Mouse (Mus musculus) fat pad, adult 2 months (tissue): ENCODE data around the gene Pomp.

Experiments used
- DNase-seq: peaks from one replicate; pipeline ENCODE4 v3.0.0-alpha.2; 2011; ENCODE audit warnings: low read depth, low spot score; ENCODE audit errors: extremely low read depth

The Pomp gene

DNA sequence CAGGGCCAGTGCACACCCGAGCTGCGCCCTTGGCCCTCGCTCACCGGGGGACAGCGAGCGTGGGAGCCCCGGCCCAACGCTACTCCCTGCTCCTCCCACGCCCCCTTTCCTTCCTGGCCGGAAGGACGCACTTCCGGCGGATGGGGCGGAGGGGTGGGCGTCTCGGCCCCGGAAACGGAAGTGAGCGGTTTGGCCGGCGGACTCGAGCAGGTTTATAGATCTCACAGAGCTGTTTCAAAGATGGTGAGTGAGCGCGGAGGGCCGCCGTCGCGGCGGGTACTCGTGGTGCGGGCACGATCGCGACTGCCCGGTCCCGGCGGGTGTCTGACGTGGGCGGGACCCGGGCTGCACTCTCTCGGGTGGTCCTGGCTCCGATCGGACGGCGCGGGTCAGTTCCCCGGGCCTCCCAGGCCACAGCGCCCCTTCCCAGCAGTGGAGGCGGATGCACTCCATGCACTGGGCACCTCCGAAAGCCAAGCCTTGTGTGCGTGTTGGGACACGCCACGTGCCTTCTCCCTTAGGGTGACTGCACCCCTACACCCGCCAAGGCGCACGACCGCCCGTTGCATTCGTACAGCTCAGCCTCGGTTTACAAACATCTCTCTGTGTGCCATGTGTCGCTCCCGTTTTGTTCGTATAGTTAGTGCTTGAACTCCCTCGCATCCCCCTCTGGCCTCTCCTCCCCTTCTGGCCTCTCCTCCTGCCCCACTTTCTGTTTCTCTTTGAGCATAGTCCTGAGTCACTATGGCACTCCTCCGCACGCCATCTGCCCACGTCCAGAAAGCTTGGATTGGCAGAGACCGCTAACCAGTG is at the start of gene Pomp:
Gene Pomp (plus strand): TSS at position 13 of the 813 bp plus-strand sequence.
- no peak for DNase-seq

DNA sequence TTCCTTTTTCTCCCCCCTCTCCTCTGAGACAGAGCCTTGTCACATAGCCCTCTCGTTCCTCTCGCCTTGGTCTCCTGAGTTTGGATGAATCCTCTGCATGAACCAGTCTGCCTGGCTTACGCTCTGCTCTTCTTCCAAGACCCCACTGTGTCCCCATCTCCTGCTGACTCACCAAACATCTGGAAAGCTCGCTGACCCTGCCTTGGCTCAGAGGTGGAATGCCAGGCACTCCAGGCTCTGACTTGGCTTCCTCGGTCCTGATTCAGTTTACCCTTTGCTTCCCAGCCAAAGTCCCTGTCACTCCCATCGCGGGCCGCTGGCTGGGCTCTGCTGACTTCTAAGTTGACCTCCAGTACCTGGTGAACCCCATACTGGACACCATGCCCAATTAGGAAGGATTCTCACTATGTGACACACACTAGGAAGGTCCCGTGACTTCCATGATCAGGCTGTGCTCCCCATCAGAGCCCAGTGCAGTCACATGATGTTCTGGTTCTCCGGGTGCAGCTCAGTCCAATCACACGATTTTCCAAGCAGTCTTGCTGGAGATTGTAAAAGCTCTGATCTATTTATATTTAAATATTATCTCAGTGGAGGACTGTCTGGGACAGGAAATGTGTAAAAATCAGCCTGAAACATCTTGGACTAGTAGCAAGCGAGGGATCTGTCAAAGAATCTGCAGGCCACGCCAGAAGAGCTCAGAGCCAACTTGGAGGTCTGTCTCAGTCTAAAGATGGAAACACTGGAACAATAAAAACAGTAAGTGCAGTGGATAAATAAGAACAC is 47.8 kb upstream of the Pomp start:
- no peak for DNase-seq

DNA sequence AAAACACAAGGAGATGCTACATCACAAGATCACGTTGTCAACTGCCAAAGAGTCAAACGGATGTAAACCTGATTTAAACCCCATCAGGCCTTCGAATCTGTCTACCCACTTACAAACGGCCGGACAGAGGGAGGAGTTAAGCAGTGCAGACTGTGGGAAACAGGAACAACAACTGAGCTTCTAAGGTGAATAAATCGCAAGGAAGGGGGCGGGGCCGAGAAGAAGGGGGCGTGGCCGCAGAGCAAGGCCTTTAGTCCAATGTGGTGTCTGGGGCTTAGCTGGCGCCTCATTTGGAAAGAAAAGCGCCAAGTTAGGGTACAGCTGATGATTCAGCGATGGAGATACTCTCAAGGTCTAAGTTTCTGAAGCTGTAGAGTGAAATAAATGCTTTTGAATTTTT is 45.3 kb upstream of the Pomp start:
- no peak for DNase-seq

DNA sequence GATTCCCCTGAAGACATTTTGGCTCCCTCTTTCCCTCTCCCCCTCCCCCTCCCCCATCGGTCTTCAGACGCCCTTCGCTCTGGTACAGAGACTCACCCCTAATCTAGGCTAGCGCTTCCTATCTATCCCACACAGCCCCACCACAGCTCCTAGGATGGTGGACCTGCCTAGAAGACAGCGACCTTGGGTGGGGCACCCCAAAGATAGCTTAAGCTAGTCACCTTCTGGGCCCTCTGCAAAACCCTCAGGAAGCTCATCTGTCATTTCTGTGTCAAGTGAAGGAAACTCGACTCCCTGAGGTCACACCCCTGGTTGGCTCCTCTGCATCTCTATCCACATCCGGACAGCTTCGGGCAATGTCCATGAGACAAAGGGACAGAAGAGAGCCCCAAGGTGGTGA is 44.7 kb upstream of the Pomp start:
- DNase-seq: no peak

DNA sequence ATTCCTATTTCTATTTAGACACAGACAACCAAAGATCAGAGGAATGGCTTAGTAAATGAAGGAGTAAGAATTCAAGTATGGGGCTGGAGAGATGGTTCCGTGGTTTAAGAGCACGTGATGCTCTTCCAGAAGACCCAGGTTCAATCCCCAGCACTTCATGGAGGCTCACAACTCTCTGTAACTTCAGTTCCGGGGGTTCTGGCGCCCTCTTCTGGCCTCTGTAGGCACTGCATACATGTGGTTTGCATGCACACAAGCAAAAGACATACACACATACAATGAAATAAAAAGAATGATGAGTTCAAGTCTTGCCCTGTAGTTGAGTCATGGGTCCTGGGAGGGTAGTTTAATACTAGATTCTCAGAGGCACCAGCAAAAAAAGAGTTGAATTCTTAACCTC is 43.8 kb upstream of the Pomp start:
- no peak for DNase-seq

DNA sequence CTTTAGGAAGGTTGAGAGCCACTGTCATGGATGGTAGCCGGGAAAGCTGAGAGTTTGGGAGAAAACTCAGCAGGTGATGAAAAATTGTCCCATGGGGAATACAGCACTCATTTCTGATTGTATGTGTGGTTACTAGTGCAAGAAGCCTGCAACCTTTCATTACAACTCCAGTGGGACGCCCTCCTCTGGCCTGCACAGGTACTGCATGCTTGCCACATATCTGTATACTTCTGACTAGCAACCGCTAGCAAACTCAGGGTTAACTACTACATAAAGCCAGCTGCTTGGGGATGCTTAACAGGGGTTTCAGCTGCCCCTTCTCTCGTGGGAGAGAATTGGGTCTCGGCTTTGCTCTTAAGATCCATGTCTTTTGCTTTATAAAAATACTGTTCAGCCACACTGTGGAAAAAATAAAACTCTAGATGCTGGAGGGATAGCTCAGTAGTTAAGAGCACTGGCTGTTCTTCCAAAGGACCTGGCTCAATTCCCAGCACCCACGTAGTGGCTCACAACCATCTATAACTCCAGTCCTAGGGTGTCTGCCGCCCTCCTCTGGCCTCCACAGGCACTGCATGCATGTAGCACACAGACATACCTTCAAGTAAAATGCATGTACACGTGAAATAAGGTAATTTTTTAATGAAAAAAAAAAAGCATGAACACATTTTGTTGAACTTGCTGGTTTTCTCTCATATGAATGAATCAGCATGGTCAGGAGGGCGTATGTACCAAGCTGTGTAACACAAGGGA is 42.3 kb upstream of the Pomp start:
- DNase-seq: no peak

DNA sequence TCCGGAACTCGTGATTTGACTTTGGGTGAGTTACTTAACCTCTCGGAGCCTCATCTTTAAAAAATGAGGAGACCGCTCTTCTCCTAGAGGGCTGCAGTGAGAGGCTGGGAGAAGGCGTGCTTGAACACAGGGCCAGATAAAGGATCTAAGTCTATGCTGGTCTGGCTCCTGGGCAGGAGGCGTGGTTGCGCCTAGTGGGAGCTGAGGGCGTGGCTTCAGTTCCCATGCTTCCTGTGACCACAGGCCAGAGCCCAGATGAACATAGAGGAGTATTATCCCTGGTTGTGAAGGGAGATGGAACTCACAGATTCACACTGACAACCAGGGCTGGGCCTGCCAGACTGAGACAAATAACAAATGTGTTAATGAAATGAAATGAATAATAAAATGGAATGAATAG is 41.4 kb upstream of the Pomp start:
- DNase-seq: no peak

DNA sequence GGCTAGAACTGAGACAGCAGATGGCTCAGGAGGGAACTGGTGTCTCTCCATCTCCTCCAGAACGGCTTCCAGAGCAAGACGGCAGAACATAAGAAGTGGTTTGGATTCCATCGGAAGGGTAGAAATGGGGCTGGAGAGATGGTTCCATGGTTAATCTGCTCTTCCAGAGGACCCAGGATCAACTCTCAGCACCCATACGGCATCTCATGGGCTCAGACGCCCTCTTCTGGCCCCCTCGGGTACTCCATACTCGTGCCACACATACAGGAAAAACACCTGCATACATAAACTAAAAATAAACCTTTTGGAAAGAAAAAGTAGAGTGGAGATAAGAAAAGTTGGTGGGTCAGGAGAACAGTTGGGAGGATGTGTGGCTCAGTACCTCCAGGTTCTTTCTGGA is 40.4 kb upstream of the Pomp start:
- no peak for DNase-seq

DNA sequence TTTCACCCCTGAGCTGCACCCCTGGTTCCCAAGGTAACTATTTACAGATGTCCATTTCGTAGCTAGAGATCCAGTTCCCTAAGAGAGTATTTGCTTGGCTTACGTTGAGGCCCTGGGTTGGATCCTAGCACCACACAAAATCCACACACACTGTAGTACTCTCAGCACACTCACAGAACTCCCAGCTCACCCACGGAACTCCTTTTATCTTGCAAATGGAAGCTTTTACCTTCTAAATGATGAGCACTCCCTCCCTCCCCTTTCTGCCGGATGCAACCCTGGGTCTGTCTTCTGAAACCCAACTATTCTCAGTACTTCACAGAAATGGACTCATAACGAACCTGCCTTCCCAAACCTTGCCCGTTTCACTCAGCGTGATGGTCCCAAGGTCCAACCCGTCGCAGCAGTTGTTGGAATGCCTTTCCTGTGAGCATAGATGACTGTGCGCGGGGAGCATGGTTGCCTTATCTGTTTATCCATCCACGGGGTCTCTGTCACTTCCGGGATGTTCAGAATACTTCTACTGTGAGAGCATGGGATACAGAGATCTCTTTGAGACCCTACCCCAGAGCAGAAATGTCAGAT is 36.1 kb upstream of the Pomp start:
- DNase-seq: no peak

DNA sequence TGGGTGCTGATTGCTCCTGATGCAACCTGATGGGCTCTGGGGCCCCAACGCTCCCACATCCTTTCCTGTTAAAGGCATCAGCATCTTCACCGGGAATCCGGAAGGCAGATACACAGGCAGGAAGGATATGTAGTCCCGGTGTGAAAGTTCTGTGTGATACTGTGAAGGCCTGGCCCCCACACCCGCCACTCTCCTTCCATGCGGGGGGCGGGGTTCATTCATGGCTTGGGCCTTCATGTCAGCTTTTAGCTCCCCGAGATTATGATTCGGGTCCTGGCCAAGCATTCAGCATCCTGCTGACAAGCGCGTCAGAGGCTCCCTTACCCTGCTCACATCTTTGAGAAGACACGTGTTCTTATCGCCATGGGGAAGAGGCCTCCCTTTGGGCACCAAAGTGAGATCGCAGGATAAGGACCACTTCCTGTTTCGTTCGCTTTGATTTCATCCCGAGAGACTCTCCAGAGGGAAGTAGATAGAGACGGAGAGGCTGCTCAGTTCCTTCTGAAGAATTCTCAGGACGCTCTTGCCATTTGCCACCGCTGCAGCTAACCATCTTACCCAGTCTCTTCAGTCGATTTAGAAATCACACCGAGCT is 34.8 kb upstream of the Pomp start:
- DNase-seq: no peak

DNA sequence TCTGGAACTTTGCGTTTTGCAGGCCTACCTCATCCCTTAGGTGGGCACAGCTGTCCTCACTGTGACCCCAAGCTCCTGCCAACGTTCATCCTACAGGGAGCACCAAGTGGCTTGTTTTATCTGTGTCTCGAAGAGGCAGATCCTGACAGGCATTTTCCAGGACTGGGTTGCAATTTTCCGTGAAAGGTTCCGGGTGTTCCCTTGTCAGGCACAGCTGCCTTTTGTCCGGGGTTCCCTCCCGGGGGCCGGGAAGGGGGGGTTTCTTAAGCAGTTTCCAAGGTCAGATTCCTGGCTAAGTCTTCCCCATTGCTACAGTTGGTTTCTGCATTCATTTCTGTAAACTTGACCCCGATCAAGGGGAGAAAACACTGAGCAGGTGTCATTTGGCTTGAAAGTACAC is 34.2 kb upstream of the Pomp start:
- no peak for DNase-seq

DNA sequence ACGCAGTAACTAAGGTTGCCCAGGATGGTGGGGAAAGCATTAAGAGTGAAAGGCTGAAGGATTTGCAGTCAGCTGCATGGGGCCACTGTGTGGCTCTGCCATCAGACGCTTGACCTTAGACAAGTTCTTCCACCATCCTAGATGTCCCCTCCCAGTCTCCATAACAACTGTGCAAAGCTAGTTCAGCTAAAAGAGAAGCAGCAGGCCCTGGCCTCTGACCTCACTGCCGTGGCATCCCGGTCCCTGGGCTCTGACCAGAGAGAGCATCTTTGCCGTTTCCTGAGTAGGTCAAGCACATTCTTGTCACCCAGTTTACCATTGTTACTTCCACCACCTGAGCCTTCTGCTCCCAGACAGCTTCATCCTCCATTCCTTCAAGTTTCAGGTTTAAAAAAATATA is 33.7 kb upstream of the Pomp start:
- DNase-seq: no peak

DNA sequence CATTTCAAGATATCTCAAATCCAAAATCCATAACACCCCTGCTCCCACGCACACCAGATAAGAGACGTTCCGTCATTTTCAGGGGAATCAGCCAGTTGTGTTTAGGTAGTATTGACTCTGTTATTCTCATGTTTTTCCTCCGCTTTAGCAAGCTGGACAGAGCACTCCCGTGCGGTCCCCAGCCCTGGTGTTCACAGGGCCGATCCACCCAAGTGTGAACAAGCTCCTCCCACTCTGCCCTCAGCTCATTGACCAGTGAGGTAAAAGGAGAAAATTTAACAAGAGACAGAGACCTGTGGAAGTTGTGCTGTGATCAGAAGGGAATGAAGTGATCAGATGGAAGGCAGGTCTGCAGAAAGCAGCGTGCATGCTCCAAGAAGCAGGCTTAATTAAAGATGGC is 31.4 kb upstream of the Pomp start:
- no peak for DNase-seq

DNA sequence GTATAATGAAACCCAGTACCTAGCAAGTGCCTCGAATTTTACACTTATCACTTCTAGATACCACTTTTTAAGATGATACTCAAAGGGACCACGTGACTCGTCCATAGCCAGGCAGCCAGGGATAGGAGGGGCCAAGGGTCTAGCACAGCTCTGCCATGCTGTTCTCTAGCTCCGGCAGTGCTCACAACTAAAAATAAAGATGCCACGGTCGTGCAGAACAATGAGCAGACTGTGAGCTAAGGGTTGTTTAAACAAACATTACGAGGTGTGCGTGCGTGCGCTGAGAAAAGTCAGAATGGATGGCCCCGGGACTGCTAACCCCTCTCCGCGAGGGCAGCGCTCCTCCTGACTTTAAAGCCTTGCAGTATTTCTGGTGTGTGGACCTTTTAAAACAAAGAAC is 27.4 kb upstream of the Pomp start:
- no peak for DNase-seq

DNA sequence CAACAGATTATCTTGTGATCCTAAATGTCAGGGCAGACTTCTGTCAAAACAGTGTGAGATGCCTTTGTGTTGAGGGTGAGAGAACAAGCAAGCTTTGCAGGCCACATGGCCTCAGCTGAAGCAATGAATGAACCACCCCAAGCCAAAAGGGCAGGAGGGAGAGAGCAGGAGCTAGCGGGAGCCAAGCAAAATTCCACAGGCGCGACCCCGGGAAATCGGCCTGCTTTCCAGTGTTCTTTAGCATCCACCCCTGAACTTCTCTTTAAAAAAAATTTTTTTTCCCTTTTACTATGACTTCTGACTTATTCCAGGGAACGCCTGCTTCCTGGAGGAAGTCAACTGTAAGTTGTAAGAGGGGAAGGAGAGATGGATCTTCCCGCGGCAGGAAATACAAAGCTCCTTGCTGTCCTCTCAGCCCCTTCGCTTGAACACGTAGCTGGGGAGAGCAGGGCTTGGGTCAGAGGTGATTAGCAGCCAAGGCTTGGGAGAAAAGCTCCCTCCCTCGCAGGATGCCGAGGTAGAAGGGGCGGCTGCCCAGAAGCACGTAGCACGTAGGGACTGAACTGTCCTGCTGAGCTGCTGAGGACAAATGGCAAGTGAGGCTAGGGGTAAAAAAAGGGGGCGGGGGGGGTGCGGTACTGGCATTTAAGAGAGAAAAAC is 25.3 kb upstream of the Pomp start:
- DNase-seq: no peak

DNA sequence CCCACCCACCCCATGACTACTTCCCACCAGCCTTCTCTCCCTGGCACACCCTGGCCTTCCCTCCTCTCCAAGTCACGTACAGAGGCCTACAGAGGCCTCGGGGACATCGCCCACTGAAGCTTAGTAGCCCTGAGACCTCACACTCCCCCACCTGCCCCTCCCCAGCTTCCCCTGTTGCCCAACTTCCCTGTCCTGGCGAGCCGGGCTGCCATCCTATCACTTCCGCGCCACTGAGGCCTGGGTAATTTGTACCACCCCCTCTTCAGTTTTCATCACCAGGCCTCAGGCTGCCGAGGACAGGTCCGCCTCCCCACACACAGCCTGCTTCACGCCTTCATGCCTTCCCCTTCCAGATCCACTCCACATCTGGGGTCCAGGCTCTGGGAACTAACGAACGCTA is 20.8 kb upstream of the Pomp start:
- DNase-seq: no peak

DNA sequence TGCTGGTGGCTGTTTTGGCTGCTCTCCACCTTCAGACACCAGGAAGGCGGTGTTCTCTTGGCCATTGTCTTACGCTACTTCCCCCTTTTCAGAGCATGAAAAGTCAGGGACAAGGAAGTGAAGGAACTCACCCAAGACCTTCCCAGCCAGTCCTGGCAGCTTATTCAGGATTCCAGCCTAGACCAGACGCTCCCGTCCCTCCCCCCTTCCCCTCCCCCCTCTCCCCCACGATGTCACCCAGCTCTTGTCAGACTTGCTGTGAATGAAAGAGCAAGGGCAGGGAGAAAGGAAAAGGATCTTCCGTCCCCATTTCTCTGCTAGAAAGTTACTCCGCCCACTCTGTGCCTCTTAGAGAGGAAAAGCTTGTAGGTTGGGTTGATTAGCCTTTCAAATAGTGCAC is 16.9 kb upstream of the Pomp start:
- no peak for DNase-seq

DNA sequence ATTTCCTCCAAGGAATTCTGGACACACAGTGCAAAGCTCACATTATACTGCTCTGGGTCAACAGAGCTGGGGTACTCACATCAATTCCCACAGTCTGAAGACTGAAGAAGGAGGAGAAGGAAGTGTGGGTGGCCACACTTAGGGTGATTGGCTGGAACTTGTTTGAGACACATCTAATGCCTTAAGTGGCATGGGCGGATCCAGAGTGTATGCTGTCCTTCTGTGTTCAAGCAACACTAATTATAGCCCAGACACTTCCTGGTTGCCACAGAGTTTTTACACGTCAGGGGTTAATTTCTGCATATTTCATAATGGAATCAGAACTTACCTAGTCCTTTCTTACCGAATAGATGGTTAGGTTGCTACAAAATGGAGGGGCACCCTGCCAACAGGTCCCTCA is 14.9 kb upstream of the Pomp start:
- no peak for DNase-seq

DNA sequence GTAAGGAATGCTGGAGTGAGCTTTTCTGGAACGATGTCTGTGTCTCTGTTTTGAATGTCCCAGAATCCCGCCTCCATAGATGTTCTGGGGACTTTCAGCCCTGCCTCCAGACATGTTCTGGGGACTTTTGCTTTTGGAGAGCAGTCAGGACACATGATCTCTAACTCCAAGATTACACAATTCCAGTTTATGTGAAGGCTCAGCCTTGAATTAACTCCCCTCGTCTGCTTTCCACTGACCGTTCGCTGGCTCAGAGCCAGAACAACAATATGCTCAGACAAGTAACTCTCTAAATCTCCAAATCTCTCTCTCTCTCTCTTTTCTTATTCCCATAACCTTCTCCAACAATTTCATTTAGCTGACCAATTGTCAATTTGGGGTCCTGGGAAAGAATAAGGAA is 12.9 kb upstream of the Pomp start:
- DNase-seq: no peak

DNA sequence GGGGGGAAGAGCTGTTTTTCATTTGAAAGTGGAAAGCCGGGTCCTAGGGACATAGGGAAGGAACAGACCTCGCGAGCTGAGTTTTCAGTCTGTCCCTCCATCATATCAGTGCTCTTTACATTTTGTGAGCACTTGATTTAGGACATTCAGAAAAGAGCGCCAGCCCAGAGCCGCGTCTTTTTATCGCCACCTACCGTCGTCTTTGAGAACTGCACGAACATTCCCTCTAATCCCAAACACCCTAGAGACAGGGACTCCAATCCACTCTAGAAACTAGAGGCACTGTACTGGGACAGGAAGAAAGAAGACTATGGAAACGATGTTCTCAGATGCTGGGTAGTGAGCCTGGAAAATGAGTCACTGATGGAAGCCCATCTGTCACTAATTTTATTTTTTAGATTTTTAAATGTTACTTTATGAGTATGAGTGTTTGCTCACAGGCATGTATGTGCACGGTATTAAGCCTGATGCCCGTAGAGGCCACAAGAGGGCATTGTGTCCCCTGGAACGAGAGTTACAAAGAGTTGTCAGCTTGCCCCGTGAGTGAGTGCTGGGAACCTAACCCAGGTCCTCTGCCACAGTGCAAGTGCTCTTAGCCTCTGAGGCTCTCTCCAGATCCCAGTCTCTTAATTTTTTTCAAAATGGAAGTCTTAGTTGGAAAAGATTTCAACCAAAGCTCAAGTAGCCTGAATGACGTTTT is 11.9 kb upstream of the Pomp start:
- no peak for DNase-seq
